20 mouse cellular contexts compared by ENCODE assay signal in the genomic region with DNA sequence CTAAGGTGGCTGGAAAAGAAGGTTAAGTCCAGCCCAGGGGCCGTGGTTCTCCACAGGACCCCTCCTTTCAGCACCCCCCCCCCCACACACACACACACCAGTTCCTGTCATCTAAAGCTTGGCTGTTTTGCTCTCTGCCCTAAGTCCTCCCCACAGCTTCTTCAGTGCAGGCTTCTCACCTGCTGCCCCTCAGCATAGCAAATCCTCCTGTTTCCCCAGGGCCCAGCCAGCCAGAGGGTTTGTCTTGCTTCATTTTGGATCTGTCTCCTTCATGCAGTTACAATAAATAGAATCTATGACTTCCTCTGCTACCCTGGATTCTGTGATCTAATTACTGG.
DNase-seq lines count a peak whose midpoint lies in the region; ATAC-seq and TF ChIP-seq lines count a peak whose summit lies in the region.
"Had no signal": no experiment of that assay in that cellular context is flagged by ENCODE, and none has a peak within 500 bp of the region (broad histone marks: within the 10 kb centered on the region; RNA-seq: fewer than 3 reads in every experiment).

No protein-coding gene starts in this region.

- H3K27ac ChIP-seq in layer of hippocampus, adult 2 months: 0 out of 2 replicates have a peak overlapping the region, but pooled peaks have one; percentile 14
- peak overlapping the region; percentile 61; the same call in 1 of the 2 replicates for H3K27ac ChIP-seq in forebrain, embryonic 14.5 days (ENCODE audit: low read depth, low read length)
- H3K27ac ChIP-seq in hindbrain, embryonic 16.5 days (ENCODE audit: low read depth, low read length): 0 out of 2 replicates have a peak overlapping the region, but pooled peaks have one; percentile 12
- H3K27ac ChIP-seq: embryonic facial prominence, embryonic 13.5 days; gastrocnemius, adult 2 months; neural tube, embryonic 12.5 days had no signal

- no peaks in the 10 kb centered on the region for H3K9me3 ChIP-seq in forebrain, embryonic 14.5 days (replicated peaks; ENCODE audit: control insufficient read depth, low read length)
- no peaks in the 10 kb centered on the region for H3K9me3 ChIP-seq in hindbrain, embryonic 16.5 days (ENCODE audit: control insufficient read depth, low read length)
- H3K9me3 ChIP-seq: embryonic facial prominence, embryonic 13.5 days; neural tube, embryonic 12.5 days had no signal

- H3K27me3 ChIP-seq in forebrain, embryonic 14.5 days (replicated peaks; ENCODE audit: control insufficient read depth, insufficient read depth, low read length): no peaks in the 10 kb centered on the region
- H3K27me3 ChIP-seq in hindbrain, embryonic 16.5 days (replicated peaks; ENCODE audit: control insufficient read depth, insufficient read depth, low read length): no peaks in the 10 kb centered on the region
- H3K27me3 ChIP-seq: embryonic facial prominence, embryonic 13.5 days; neural tube, embryonic 12.5 days had no signal

- DNase-seq in layer of hippocampus, adult 2 months (ENCODE audit: low spot score in 2 of 2): no peak
- DNase-seq in layer of hippocampus, postnatal 14 days (ENCODE audit: low spot score in 2 of 2): no peak
- DNase-seq in forebrain, embryonic 14.5 days (ENCODE audit: low spot score): no peak
- peak; percentile 2 for DNase-seq in naive thymus-derived CD4-positive, alpha-beta T cell, adult 2 months (ENCODE audit: low read depth)
- DNase-seq in kidney, postnatal 14 days: no peak
- no peak for DNase-seq in kidney, adult 11 months
- DNase-seq in cerebellum, adult 11-12 months: no peak
- DNase-seq: adrenal gland, postnatal 10 days; cerebellum, adult 11 months; cerebellum, postnatal 36 days; gastrocnemius, adult 2 months; heart, adult 11 months; heart, postnatal 4 days; kidney, adult 18-20 months; kidney, postnatal 36 days; lung, adult 2 months; lung, postnatal 36 days had no signal

- WGBS in forebrain, embryonic 14.5 days: 10% methylated on average over 1 of the region's 1 CpGs
- WGBS in hindbrain, embryonic 16.5 days: 44% methylated on average over 1 of the region's 1 CpGs

- no peaks in the 10 kb centered on the region for H3K36me3 ChIP-seq in forebrain, embryonic 14.5 days (ENCODE audit: control insufficient read depth, insufficient read depth, low read length)
- no peaks in the 10 kb centered on the region for H3K36me3 ChIP-seq in hindbrain, embryonic 16.5 days (ENCODE audit: control insufficient read depth, insufficient read depth, low read length)
- H3K36me3 ChIP-seq: embryonic facial prominence, embryonic 13.5 days; neural tube, embryonic 12.5 days had no signal

- ATAC-seq in forebrain, embryonic 14.5 days: no peak
- peak; percentile 60 for ATAC-seq in hindbrain, embryonic 16.5 days

- H3K4me1 ChIP-seq in forebrain, embryonic 14.5 days (ENCODE audit: control insufficient read depth, insufficient read depth, low read length): peaks cover 14% of the 10 kb centered on the region; the same call in 1 of the 2 replicates
- H3K4me1 ChIP-seq in hindbrain, embryonic 16.5 days (ENCODE audit: control insufficient read depth, insufficient read depth, low read depth, low read length): peaks cover 11% of the 10 kb centered on the region

- peak overlapping the region; percentile 27; the same call in 1 of the 2 replicates for H3K4me2 ChIP-seq in forebrain, embryonic 14.5 days (ENCODE audit: low read length)
- H3K4me2 ChIP-seq in hindbrain, embryonic 16.5 days (ENCODE audit: low read length): no peak overlapping the region
- H3K4me2 ChIP-seq: embryonic facial prominence, embryonic 13.5 days; neural tube, embryonic 12.5 days had no signal

- H3K4me3 ChIP-seq in layer of hippocampus, adult 2 months: no peak overlapping the region
- no peak overlapping the region for H3K4me3 ChIP-seq in forebrain, embryonic 14.5 days (ENCODE audit: low read depth, low read length)
- H3K4me3 ChIP-seq in hindbrain, embryonic 16.5 days (ENCODE audit: low read length): no peak overlapping the region
- H3K4me3 ChIP-seq: embryonic facial prominence, embryonic 13.5 days; gastrocnemius, adult 2 months; neural tube, embryonic 12.5 days had no signal

- no peak for TF ChIP-seq CTCF in layer of hippocampus, adult 2 months (conservative IDR thresholded peaks at IDR 0.05)

- H3K9ac ChIP-seq in forebrain, embryonic 14.5 days (ENCODE audit: low read length): no peak overlapping the region
- H3K9ac ChIP-seq in hindbrain, embryonic 16.5 days (ENCODE audit: low read depth, low read length): no peak overlapping the region
- H3K9ac ChIP-seq: embryonic facial prominence, embryonic 13.5 days had no signal
